Mouse (Mus musculus) C2C12 (cell line): Measurements from ENCODE around the gene S100a4. TPM values are rescaled to one million over a fixed set of nuclear protein-coding genes. Genes with fewer than 3 reads are reported as not detected.

ENCODE experiments used
- H3K27me3 ChIP-seq: one replicate; pipeline ENCODE4 v1.6.1; 2011; ENCODE audit not compliant: control insufficient read depth, insufficient read depth, insufficient read length
- H3K36me3 ChIP-seq: one replicate; pipeline ENCODE4 v1.6.1; 2011; ENCODE audit not compliant: control insufficient read depth, insufficient read depth
- H3K4me3 ChIP-seq: one replicate; pipeline ENCODE4 v1.5.1; 2011; ENCODE audit warnings: mild to moderate bottlenecking, control low read depth; ENCODE audit not compliant: poor library complexity, insufficient read depth, severe bottlenecking
- H3K79me2 ChIP-seq: one replicate; pipeline ENCODE4 v1.6.1; 2011; ENCODE audit not compliant: control insufficient read depth, insufficient read depth
- H3K79me3 ChIP-seq: one replicate; pipeline ENCODE4 v1.6.1; 2011; ENCODE audit warnings: low read depth, control low read depth
- H3ac ChIP-seq: one replicate; pipeline ENCODE3; 2011; ENCODE audit warnings: low read depth; ENCODE audit not compliant: control insufficient read depth, insufficient read length
- CEBPB ChIP-seq: IDR thresholded peaks from one replicate; pipeline ENCODE4 v1.6.1; 2011; ENCODE audit warnings: low read depth, mild to moderate bottlenecking, control low read depth, moderate library complexity
- CTCF ChIP-seq: IDR thresholded peaks from one replicate; pipeline ENCODE4 v1.5.1; 2011; ENCODE audit not compliant: control insufficient read depth, insufficient read depth, insufficient read length
- FOSL1 ChIP-seq: IDR thresholded peaks from one replicate; pipeline ENCODE4 v1.8.0; 2011; ENCODE audit warnings: mild to moderate bottlenecking, low read length; ENCODE audit not compliant: poor library complexity, insufficient read depth, severe bottlenecking
- MAX ChIP-seq: IDR thresholded peaks from one replicate; pipeline ENCODE4 v1.6.1; 2011; ENCODE audit warnings: mild to moderate bottlenecking, control low read depth
- MYOD1 ChIP-seq: IDR thresholded peaks from one replicate; pipeline ENCODE4 v1.6.1; 2011; ENCODE audit warnings: low read depth; ENCODE audit not compliant: control insufficient read depth, insufficient read length
- MYOG ChIP-seq: IDR thresholded peaks from one replicate; pipeline ENCODE4 v1.6.1; 2011; ENCODE audit not compliant: control insufficient read depth, insufficient read length; ENCODE audit errors: extremely low read depth
- USF1 ChIP-seq: IDR thresholded peaks from one replicate; pipeline ENCODE4 v1.6.1; 2011; ENCODE audit warnings: low read depth, mild to moderate bottlenecking, control low read depth, moderate library complexity
- polyA plus RNA-seq: library from polyadenylated mRNA; unstranded; fragments of >200 nt; fragmentation: generic; extraction: Trizol; gene quantifications from one replicate; pipeline ENCODE4 v1.2.1, GENCODE M21; 2012; ENCODE audit warnings: missing spikeins

S100a4 gene
- polyA plus RNA-seq, 1 experiment = 11,980 TPM

GRCm38 (mm10) chr3:90585595-90585994 lies 18.0 kb upstream of the S100a4 start:
- Histone ChIP-seq H3K4me3 (no peak overlapping the region), H3K79me3 (no peaks in the 10 kb centered on the region), H3K27me3 (no peaks in the 10 kb centered on the region), H3K79me2 (no peaks in the 10 kb centered on the region), H3ac (no peak overlapping the region), H3K36me3 (no peaks in the 10 kb centered on the region)
- TF ChIP-seq USF1 (no peak), CTCF (peak; percentile 65), FOSL1 (peak; percentile 67), MYOD1 (peak; percentile 68), MAX (peak; percentile 71), MYOG (no peak), CEBPB (no peak)

GRCm38 (mm10) chr3:90586016-90586643 lies 17.4 kb upstream of the S100a4 start:
- H3K79me3 ChIP-seq = no peaks in the 10 kb centered on the region
- H3K27me3 ChIP-seq = no peaks in the 10 kb centered on the region
- H3K36me3 ChIP-seq = no peaks in the 10 kb centered on the region
- TF ChIP-seq MAX (peak; percentile 65), CTCF (no peak)
- no peak overlapping the region for H3K4me3 ChIP-seq
- no peaks in the 10 kb centered on the region for H3K79me2 ChIP-seq
- peak overlapping the region; percentile 38 for H3ac ChIP-seq

GRCm38 (mm10) chr3:90586906-90587305 lies 16.7 kb upstream of the S100a4 start:
- no peaks in the 10 kb centered on the region for H3K79me3 ChIP-seq
- H3ac ChIP-seq = peak overlapping the region; percentile 48
- TF ChIP-seq MYOD1 = peak; percentile 79
- peak; percentile 47 for TF ChIP-seq MAX
- peak; percentile 93 for TF ChIP-seq FOSL1
- no peak for TF ChIP-seq CEBPB
- no peak for TF ChIP-seq MYOG
- no peak for TF ChIP-seq USF1
- no peak for TF ChIP-seq CTCF

GRCm38 (mm10) chr3:90587361-90588101 lies 16.0 kb upstream of the S100a4 start:
- Histone ChIP-seq H3K27me3 (no peaks in the 10 kb centered on the region), H3K4me3 (no peak overlapping the region), H3K36me3 (no peaks in the 10 kb centered on the region), H3K79me2 (no peaks in the 10 kb centered on the region), H3ac (peak overlapping the region; percentile 48), H3K79me3 (no peaks in the 10 kb centered on the region)
- TF ChIP-seq FOSL1 (peak; percentile 55), CTCF (no peak), MAX (peak; percentile 80), CEBPB (no peak), MYOD1 (peak; percentile 15), MYOG (no peak), USF1 (no peak)

More at GRCm38 (mm10) chr3:90586906-90587305, 16.7 kb upstream of the S100a4 start:
- H3K4me3 ChIP-seq = no peak overlapping the region
- H3K79me2 ChIP-seq = no peaks in the 10 kb centered on the region
- H3K36me3 ChIP-seq = no peaks in the 10 kb centered on the region
- no peaks in the 10 kb centered on the region for H3K27me3 ChIP-seq

- TF ChIP-seq MYOD1 (peak; percentile 85), MAX (no peak), MYOG (no peak)
- no peaks in the 10 kb centered on the region for H3K36me3 ChIP-seq
- no peaks in the 10 kb centered on the region for H3K79me2 ChIP-seq
- no peaks in the 10 kb centered on the region for H3K79me3 ChIP-seq
- H3K4me3 ChIP-seq = no peak overlapping the region
- H3ac ChIP-seq = no peak overlapping the region
- no peaks in the 10 kb centered on the region for H3K27me3 ChIP-seq
Measured at GRCm38 (mm10) chr3:90589390-90589789, 14.2 kb upstream of the S100a4 start.

- Histone ChIP-seq H3K79me3 (no peaks in the 10 kb centered on the region), H3K4me3 (no peak within 1 kb of the TSS), H3K27me3 (no peaks in the 10 kb centered on the region), H3K79me2 (no peaks in the 10 kb centered on the region), H3ac (no peak within 1 kb of the TSS), H3K36me3 (no peaks in the 10 kb centered on the region)
- TF ChIP-seq MYOG (no peak), CEBPB (no peak), MAX (no peak), USF1 (no peak), FOSL1 (no peak), MYOD1 (no peak), CTCF (no peak)
Measured at GRCm38 (mm10) chr3:90589947-90590346, 13.6 kb upstream of the S100a4 start, which contains the start of gene S100a2. Gene S100a2, plus strand, starts transcription at chr3:90590247.
